In genomic region chr8:110714827-110715519, GRCm38 (mm10) we compare ENCODE assay signal across 9 mouse cellular contexts. TPM values are rescaled to one million over a fixed set of nuclear protein-coding genes. Genes with fewer than 3 reads are reported as not detected.
A peak's percentile ranks its signal among the peaks of the same experiment; 100 is the strongest.
DNase-seq lines count a peak whose midpoint lies in the region; ATAC-seq lines count a peak whose summit lies in the region.
"Had no signal": no experiment of that assay in that cellular context is flagged by ENCODE, and none has a peak within 500 bp of the region (broad histone marks: within the 10 kb centered on the region; RNA-seq: fewer than 3 reads in every experiment).

No protein-coding gene starts in this region.

- peak overlapping the region; percentile 53; the same call in 1 of the 2 replicates for H3K27ac ChIP-seq in kidney, embryonic 14.5 days (ENCODE audit: low read depth, low read length)
- H3K27ac ChIP-seq in embryonic facial prominence, embryonic 10.5 days (replicated peaks), result 0 out of 2 replicates have a peak overlapping the region, but pooled peaks have one; percentile 12
- H3K27ac ChIP-seq in forebrain, embryonic 13.5 days, result peak overlapping the region; percentile 76
- peak overlapping the region; percentile 39; the same call in 1 of the 2 replicates for H3K27ac ChIP-seq in midbrain, embryonic 12.5 days (replicated peaks)

- H3K27me3 ChIP-seq in kidney, embryonic 14.5 days (ENCODE audit: control insufficient read depth, insufficient read depth, low read length), result no peaks in the 10 kb centered on the region
- no peaks in the 10 kb centered on the region for H3K27me3 ChIP-seq in embryonic facial prominence, embryonic 10.5 days (replicated peaks; ENCODE audit: low read depth, poor library complexity, severe bottlenecking)
- H3K27me3 ChIP-seq in forebrain, embryonic 13.5 days, result no peaks in the 10 kb centered on the region
- H3K27me3 ChIP-seq in midbrain, embryonic 12.5 days, result no peaks in the 10 kb centered on the region
- H3K27me3 ChIP-seq: megakaryocyte, embryonic 14.5 days had no signal

- DNase-seq in kidney, postnatal 4 days, result no peak
- no peak for DNase-seq in embryonic facial prominence, embryonic 10.5 days (ENCODE audit: low spot score)
- no peak for DNase-seq in adrenal gland, postnatal 14 days
- no peak for DNase-seq in B cell, adult 2 months

- H3K4me3 ChIP-seq in kidney, embryonic 14.5 days (ENCODE audit: low read length), result no peak overlapping the region
- no peak overlapping the region for H3K4me3 ChIP-seq in embryonic facial prominence, embryonic 10.5 days
- H3K4me3 ChIP-seq in forebrain, embryonic 13.5 days, result no peak overlapping the region
- no peak overlapping the region for H3K4me3 ChIP-seq in midbrain, embryonic 12.5 days
- H3K4me3 ChIP-seq: megakaryocyte, embryonic 14.5 days had no signal

- H3K36me3 ChIP-seq in kidney, embryonic 14.5 days (ENCODE audit: control insufficient read depth, insufficient read depth, low read length), result peaks cover 20% of the 10 kb centered on the region
- peaks cover 59% of the 10 kb centered on the region for H3K36me3 ChIP-seq in embryonic facial prominence, embryonic 10.5 days (replicated peaks)
- peaks cover 57% of the 10 kb centered on the region for H3K36me3 ChIP-seq in forebrain, embryonic 13.5 days (ENCODE audit: poor library complexity, severe bottlenecking)
- H3K36me3 ChIP-seq in midbrain, embryonic 12.5 days, result peaks cover 38% of the 10 kb centered on the region

- H3K9me3 ChIP-seq in kidney, embryonic 14.5 days (ENCODE audit: control insufficient read depth, low read length), result no peaks in the 10 kb centered on the region
- no peaks in the 10 kb centered on the region for H3K9me3 ChIP-seq in embryonic facial prominence, embryonic 10.5 days
- no peaks in the 10 kb centered on the region for H3K9me3 ChIP-seq in forebrain, embryonic 13.5 days (replicated peaks)
- no peaks in the 10 kb centered on the region for H3K9me3 ChIP-seq in midbrain, embryonic 12.5 days
- H3K9me3 ChIP-seq: megakaryocyte, embryonic 14.5 days had no signal

- no peak overlapping the region for H3K9ac ChIP-seq in kidney, embryonic 14.5 days (ENCODE audit: low read depth, low read length)
- no peak overlapping the region for H3K9ac ChIP-seq in forebrain, embryonic 13.5 days
- no peak overlapping the region for H3K9ac ChIP-seq in midbrain, embryonic 12.5 days (replicated peaks)

- H3K4me2 ChIP-seq in kidney, embryonic 14.5 days (replicated peaks; ENCODE audit: low read depth, low read length), result no peak overlapping the region
- H3K4me2 ChIP-seq in forebrain, embryonic 13.5 days, result no peak overlapping the region
- H3K4me2 ChIP-seq in midbrain, embryonic 12.5 days (replicated peaks), result no peak overlapping the region

- 81% methylated on average over 15 of the region's 15 CpGs for WGBS in kidney, embryonic 14.5 days
- 83% methylated on average over 15 of the region's 15 CpGs for WGBS in embryonic facial prominence, embryonic 10.5 days
- 72% methylated on average over 15 of the region's 15 CpGs for WGBS in forebrain, embryonic 13.5 days
- WGBS in midbrain, embryonic 12.5 days, result 67% methylated on average over 15 of the region's 15 CpGs

- no peak for ATAC-seq in kidney, embryonic 14.5 days (ENCODE audit: low FRiP score, low TSS enrichment)
- ATAC-seq in forebrain, embryonic 13.5 days, result peak; percentile 34; the same call in 1 of the 2 replicates
- ATAC-seq in midbrain, embryonic 12.5 days (ENCODE audit: low FRiP score, low read depth), result 0 out of 2 replicates have a peak, but pooled peaks have one; percentile 20
- ATAC-seq in cerebellum, adult (ENCODE audit: insufficient number of reproducible peaks, low FRiP score, low TSS enrichment), result no peak

- peaks cover 49% of the 10 kb centered on the region for H3K4me1 ChIP-seq in kidney, embryonic 14.5 days (ENCODE audit: control insufficient read depth, insufficient read depth, low read length)
- H3K4me1 ChIP-seq in embryonic facial prominence, embryonic 10.5 days, result peaks cover 61% of the 10 kb centered on the region
- peaks cover 34% of the 10 kb centered on the region for H3K4me1 ChIP-seq in forebrain, embryonic 13.5 days
- peaks cover 23% of the 10 kb centered on the region for H3K4me1 ChIP-seq in midbrain, embryonic 12.5 days

RNA-seq across cellular contexts. Expression of gene Mtss1l, which starts 6.3 kb away (rescaled TPM):
- 11.2 and 11.4 TPM in 2 replicates for polyA plus RNA-seq in kidney, embryonic 14.5 days (2014; fragmentation: Nextera tagmentation; extraction: Ambion mirVana)
- 6.6 and 7.2 TPM in 2 replicates for polyA plus RNA-seq in embryonic facial prominence, embryonic 10.5 days (2016; fragmentation: Nextera tagmentation; extraction: Ambion mirVana)
- 11.1 and 11.5 TPM in 2 replicates for polyA plus RNA-seq in forebrain, embryonic 13.5 days (2015; fragmentation: Nextera tagmentation; extraction: Ambion mirVana)
- polyA plus RNA-seq in midbrain, embryonic 12.5 days (2016; fragmentation: Nextera tagmentation; extraction: Ambion mirVana), result 10.5 and 10.6 TPM in 2 replicates
- total RNA-seq in adrenal gland, postnatal 14 days (2021), result 25.2 and 25.8 TPM in 2 replicates

Comparison
In these comparisons a context has a peak if more than half of its experiments do, and no peak if none do; other contexts are left out.
1. ATAC-seq: peak in forebrain, embryonic 13.5 days (single experiment) and midbrain, embryonic 12.5 days (single experiment); none in kidney, embryonic 14.5 days (single experiment) and cerebellum, adult (single experiment).
2. H3K27ac ChIP-seq: peak in every context shown above with its lines; median percentile 76 in forebrain, embryonic 13.5 days; 53 in kidney, embryonic 14.5 days; 39 in midbrain, embryonic 12.5 days; 12 in embryonic facial prominence, embryonic 10.5 days.